Mouse (Mus musculus) stomach, postnatal 0 days (tissue): ENCODE results near the gene Ticam1.

Source experiments
- CTCF ChIP-seq: IDR thresholded peaks from 2 replicates; pipeline ENCODE4 v1.5.1; 2016; ENCODE audit warnings: antibody characterized with exemption, low read depth, mild to moderate bottlenecking, moderate library complexity
- EP300 ChIP-seq: optimal IDR thresholded peaks from 2 replicates; pipeline ENCODE3; 2016; ENCODE audit warnings: antibody characterized with exemption

DNA sequence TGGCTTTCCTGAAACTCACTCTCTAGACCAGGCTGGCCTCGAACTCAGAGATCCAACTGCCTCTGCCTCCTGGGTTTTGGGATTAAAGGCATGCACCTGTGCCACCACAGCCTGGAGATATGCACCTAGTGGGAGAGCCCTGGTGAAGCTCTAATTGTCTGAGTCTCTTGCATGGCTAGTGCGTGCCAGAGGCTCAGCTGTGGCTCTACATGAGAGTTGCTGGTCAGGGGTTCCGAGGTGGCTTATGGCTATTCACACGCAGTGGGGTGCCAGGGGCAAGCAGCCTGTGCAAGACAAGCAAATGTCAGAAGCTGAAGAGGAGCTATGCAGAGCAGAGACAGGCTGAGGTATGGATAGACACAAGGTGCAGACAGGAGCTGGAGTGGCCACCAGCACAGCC, 21.9 kb downstream of the Ticam1 start:
- TF ChIP-seq CTCF (no peak), EP300 (no peak)
